Mouse (Mus musculus): ENCODE measurements around the gene Ccl22. TPM values are rescaled to one million over a fixed set of nuclear protein-coding genes. Genes with fewer than 3 reads are reported as not detected.

Ccl22 gene
- total RNA-seq, 4 experiments from 2014 or later, result 0.33 to 0.40 TPM; not detected in 2

Other genes starting within 250 kb of the Ccl22 start
- 10 to 100 TPM; 45.0 to 47.3 (median 46.7) TPM for gene Cpne2, start 212.6 kb upstream of the Ccl22 start, total RNA-seq (2022)
- gene Rspry1, start 143.7 kb upstream of the Ccl22 start, total RNA-seq (2022), result 10 to 100 TPM; 25.5 to 30.5 (median 27.0) TPM
- gene Fam192a, start 143.6 kb upstream of the Ccl22 start, total RNA-seq (2022), result 10 to 100 TPM; 36.1 to 44.1 (median 40.0) TPM
- gene Arl2bp, start 79.0 kb upstream of the Ccl22 start, total RNA-seq (2022), result 100 to 1,000 TPM; 138 to 156 (median 154) TPM
- 10 to 100 TPM; 29.6 to 61.0 (median 49.6) TPM for gene Pllp, start 49.3 kb upstream of the Ccl22 start, total RNA-seq (2022)
- gene Cx3cl1, start 26.4 kb downstream of the Ccl22 start, total RNA-seq (2022), result 100 to 1,000 TPM; 333 to 386 (median 359) TPM
- 10 to 100 TPM in 1 of 4 experiments, 1 to 10 TPM in 3; 3.7 to 10.8 (median 6.9) TPM for gene Ccl17, start 64.9 kb downstream of the Ccl22 start, total RNA-seq (2022)
- 10 to 100 TPM; 83.6 to 98.9 (median 87.1) TPM for gene Coq9, start 92.7 kb downstream of the Ccl22 start, total RNA-seq (2022)
- 10 to 100 TPM; 62.0 to 88.0 (median 71.0) TPM for gene Ciapin1, start 92.8 kb downstream of the Ccl22 start, total RNA-seq (2022)
- 10 to 100 TPM; 62.9 to 80.4 (median 72.9) TPM for gene Polr2c, start 111.9 kb downstream of the Ccl22 start, total RNA-seq (2022)
- gene Dok4, start 130.7 kb downstream of the Ccl22 start, total RNA-seq (2022), result 10 to 100 TPM; 18.1 to 22.7 (median 19.8) TPM
- gene Ccdc102a, start 172.5 kb downstream of the Ccl22 start, total RNA-seq (2022), result 1 to 10 TPM; 1.0 to 2.6 (median 1.4) TPM
- under 1 TPM in 2 of 4 experiments, not detected in 2; 0.73 to 0.85 TPM for gene Adgrg5, start 178.1 kb downstream of the Ccl22 start, total RNA-seq (2022)
- gene Adgrg1, start 229.2 kb downstream of the Ccl22 start, total RNA-seq (2022), result 10 to 100 TPM; 81.5 to 97.4 (median 90.2) TPM